Mouse (Mus musculus): ENCODE data around the gene Nptn. TPM values are rescaled to one million over a fixed set of nuclear protein-coding genes. Genes with fewer than 3 reads are reported as not detected.

The Nptn gene
- total RNA-seq, 1 experiment from 2014 or later, result 59.4 TPM

DNA sequence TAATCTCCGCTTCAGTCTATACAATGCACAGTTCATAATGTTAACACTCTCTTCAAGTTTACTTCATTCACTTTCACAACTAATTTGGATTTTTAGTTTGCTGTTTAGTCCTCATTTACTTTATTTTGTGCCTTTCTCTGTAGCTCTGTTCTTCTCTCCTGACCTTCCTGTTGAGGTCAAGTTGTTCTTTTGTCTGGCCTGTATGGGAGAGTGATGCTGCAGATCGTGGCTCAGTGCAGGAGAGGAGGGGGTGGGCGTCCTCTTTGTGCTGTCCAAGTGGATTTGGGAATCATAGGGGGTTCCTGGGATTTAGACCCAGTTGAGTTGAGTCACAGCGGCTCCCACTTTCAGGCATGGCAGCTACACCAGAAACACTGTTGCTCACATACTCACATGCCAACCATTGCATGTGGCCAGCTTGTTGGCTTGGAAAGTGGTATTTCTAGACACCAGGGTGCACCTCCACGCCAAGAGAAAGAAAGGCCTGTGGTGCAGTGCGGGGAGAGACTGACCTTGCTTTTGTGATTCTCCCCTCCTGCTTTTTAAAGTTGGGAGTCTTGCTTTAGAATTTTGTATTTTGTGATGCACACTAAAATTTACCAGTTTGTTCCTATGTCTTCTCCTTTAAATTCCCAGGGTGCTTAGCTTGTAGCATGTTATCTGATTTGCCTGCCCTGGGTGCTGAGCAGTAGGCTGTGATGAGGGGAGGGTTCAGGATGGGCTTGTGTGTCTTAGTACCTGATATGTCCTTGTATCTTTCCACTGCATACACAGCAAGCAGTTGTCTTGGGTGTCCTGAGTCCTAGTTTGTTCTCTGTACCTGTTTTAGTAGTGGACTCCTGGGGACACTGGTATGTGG lies 66.6 kb downstream of the Nptn start:
- no peak for ATAC-seq (replicated peaks; ENCODE audit: low read depth, poor library complexity, severe bottlenecking)

DNA sequence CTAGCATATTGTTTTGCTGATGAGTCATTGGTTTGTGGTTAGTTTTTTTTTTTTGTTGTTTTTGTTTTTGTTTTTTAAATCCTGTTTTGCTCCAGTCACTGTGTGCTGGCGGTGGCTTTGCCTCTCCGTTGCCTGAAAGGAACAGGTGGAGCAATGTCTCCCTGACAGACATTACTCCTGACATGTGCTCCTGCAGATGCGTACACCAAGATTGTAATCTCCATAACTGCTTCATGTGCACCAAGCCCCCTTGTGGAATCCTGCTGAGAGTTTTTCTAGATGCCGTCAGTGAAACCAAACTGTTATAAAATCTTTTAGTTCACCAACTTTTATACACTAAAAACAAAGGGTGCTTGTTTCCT lies 67.2 kb downstream of the Nptn start:
- no peak for ATAC-seq (replicated peaks; ENCODE audit: low read depth, poor library complexity, severe bottlenecking)

DNA sequence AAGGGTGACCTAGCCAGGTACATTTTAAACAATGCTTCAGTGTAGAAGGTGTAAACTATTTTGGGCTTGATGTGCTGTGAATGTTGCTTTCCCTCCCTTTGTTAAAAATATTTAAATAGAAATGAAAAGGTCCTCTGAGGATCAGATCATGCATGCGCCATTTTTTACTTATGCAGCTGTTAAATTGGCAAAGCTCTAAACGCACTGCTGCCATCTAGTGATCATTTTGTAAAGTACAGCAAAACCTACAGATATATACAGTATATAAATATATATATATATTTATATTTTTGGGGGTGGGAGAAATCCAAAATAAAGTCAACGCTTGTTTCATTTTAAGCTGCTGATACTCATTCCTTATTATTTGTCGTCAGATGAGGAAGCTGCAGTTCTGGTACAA lies 70.0 kb downstream of the Nptn start:
- peak; percentile 60; the same call in 1 of the 2 replicates for ATAC-seq (replicated peaks; ENCODE audit: low read depth, poor library complexity, severe bottlenecking)

- no peak for ATAC-seq (replicated peaks; ENCODE audit: low read depth, poor library complexity, severe bottlenecking)
These were observed 72.5 kb downstream of the Nptn start for GRCm38 (mm10) chr9:58654494-58654893.

GRCm38 (mm10) chr9:58656396-58656795 lies 74.4 kb downstream of the Nptn start:
- ATAC-seq (replicated peaks; ENCODE audit: low read depth, poor library complexity, severe bottlenecking), result no peak

GRCm38 (mm10) chr9:58656824-58657223 lies 74.8 kb downstream of the Nptn start:
- ATAC-seq (replicated peaks; ENCODE audit: low read depth, poor library complexity, severe bottlenecking), result no peak

DNA sequence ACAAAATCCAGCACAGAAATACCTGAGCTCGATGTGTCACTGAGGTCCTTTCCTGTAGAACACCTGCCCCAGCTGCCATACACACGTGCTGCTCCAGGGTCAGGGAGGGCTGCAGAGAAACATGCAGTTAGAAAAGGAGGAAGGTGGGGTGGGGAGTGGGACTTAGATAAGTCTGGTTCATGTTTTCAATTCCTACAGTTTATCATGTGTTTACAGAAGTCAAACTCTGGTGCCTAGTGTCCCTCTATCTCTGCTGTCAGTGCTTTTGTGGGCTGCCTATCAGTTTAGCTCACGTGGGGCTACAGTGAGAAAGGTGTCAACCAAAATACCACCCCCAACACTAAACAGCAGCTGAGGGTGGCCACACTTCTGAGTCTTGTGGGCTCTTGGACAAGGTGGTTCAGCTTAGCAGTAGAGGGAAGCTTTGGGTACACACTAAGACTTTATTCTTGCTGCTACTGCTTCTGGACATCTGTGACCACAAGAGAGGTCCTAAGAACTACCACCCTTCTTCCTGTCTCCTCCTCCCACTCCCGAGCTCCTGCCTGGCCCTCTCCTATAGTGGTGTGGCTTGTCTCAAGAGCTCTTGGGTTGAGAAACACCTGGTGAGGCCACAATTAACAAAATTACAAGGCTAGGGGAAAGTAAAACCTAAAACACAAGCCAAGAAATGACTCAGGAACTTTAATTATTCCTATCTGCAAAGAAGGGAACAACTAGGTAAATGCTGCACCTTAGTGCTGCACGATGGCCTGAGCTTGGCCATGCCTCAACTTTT lies 75.9 kb downstream of the Nptn start:
- ATAC-seq (replicated peaks; ENCODE audit: low read depth, poor library complexity, severe bottlenecking), result peak; percentile 86

GRCm38 (mm10) chr9:58658596-58659309 lies 76.7 kb downstream of the Nptn start:
- no peak for ATAC-seq (replicated peaks; ENCODE audit: low read depth, poor library complexity, severe bottlenecking)

- ATAC-seq (replicated peaks; ENCODE audit: low read depth, poor library complexity, severe bottlenecking), result no peak
These were observed 77.3 kb downstream of the Nptn start for GRCm38 (mm10) chr9:58659331-58659730.

DNA sequence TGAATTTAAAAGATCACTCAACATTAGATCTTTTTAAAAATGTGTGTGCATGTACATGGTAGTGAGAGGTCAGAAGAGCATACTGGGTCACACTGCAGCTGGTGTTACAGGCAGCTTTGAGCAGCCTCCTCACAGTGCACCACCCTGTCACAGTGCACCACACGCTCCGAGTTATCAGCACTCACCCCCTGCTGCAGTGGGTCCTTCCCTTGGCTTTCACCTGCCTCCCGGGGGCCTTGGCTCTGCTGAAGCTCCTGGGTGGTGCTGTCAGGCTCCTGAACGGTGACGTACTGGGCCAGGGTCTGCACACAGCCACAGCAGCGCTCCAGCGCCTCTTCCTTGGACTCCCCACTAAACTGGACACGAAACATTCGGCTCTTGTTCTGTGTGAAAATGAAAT lies 77.9 kb downstream of the Nptn start:
- ATAC-seq (replicated peaks; ENCODE audit: low read depth, poor library complexity, severe bottlenecking), result no peak

DNA sequence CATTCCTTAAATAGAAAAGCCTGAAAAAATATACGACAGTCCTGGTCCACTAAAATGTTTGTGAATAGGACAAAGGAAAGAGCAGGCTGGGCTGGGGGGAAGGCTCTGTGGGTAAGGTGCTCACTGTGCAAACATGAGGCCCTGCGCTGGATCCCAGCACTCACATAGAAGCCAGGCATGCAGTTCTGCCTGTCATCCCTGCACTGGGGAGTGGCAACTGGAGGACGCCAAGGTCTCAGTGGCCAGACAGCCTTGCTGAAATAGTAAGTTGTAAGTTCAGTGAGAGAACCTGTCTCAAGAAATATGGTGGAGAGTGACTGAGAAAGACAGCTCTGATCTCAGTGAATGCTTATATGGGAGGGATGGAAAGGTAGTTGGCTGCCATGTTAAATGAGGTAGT lies 78.6 kb downstream of the Nptn start:
- no peak for ATAC-seq (replicated peaks; ENCODE audit: low read depth, poor library complexity, severe bottlenecking)

GRCm38 (mm10) chr9:58662007-58662406 lies 80.0 kb downstream of the Nptn start:
- no peak for ATAC-seq (replicated peaks; ENCODE audit: low read depth, poor library complexity, severe bottlenecking)

DNA sequence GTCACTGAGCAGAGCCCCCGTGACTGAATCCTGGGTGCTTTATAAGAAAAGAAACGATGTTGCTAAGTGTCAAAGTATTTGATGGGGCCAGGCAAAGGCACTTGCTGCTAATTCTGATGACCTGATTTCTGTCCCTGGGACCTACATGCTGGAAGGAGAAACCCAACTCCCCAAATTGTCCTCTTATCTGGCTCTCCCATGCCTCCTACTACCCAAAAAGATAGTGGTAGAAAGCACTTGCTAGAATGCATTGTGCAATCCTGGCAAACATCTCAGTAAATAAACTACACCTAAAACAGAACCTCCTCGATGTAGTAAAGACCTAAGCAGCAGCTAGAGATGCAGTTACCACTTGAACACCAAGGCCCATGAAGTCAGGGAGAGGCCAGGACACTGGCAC lies 80.8 kb downstream of the Nptn start:
- 0 out of 2 replicates have a peak, but pooled peaks have one; percentile 27 for ATAC-seq (replicated peaks; ENCODE audit: low read depth, poor library complexity, severe bottlenecking)

GRCm38 (mm10) chr9:58665492-58665891 lies 83.5 kb downstream of the Nptn start:
- ATAC-seq (replicated peaks; ENCODE audit: low read depth, poor library complexity, severe bottlenecking), result no peak

GRCm38 (mm10) chr9:58666191-58666590 lies 84.2 kb downstream of the Nptn start:
- ATAC-seq (replicated peaks; ENCODE audit: low read depth, poor library complexity, severe bottlenecking), result no peak

DNA sequence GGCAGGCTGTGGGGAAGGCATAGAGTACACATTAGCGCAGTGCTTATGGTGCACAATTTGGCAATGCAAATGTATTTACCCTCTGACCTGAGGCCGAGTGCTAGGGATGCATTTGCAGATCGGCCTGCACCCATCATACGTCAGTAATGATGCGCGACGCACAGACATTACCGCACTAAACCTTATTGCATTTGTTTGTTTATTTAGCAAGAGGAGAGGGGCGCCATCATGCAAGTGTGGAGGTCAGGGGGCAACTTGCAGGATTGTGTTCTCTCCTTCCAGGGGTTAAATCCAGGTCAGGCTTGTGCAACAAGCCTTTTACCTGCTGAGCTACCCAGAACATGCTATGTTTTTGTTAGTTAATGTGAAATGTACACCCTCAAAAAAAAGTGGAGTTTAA lies 85.2 kb downstream of the Nptn start:
- ATAC-seq (replicated peaks; ENCODE audit: low read depth, poor library complexity, severe bottlenecking), result no peak

- ATAC-seq (replicated peaks; ENCODE audit: low read depth, poor library complexity, severe bottlenecking), result no peak
These were observed 86.1 kb downstream of the Nptn start for GRCm38 (mm10) chr9:58668171-58668570.

DNA sequence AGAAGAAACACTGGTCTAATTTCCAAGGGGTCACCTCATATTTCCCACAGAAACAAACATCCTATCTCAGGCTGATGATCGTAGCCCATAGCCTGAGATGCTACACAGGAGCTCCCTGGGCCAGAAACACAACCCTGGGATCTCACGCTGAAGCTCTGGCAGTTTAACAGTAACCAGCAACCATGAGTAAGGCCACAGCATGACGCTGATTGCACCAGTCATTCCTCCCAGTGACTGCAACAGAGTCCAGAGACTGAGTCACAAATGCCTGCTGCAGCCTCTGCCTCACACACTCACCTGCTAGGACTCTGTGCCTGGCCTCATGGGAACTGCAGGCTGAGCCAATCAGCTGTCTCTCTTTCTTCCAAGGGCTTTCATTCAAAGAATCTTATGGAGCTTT lies 87.0 kb downstream of the Nptn start:
- ATAC-seq (replicated peaks; ENCODE audit: low read depth, poor library complexity, severe bottlenecking), result no peak

GRCm38 (mm10) chr9:58669819-58670218 lies 87.8 kb downstream of the Nptn start:
- ATAC-seq (replicated peaks; ENCODE audit: low read depth, poor library complexity, severe bottlenecking), result no peak

DNA sequence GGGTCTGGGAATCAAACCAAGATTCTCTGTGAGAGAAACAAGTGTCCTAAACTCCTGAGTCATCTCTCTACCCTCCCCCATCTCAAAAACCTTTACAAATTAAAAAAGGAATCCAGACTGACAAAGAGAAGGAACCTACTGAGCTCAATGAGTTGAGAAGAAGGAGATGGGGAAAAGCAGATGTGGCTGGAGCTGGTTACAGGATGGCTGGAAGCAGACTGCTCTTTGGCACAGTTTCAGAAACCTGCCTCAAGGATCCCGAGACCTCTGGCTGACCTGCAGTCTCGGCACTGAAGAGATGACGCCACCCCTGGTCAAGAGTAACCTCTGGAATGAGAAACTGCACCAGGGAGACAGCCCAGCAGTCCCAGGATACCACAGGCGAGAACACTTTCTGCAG lies 90.4 kb downstream of the Nptn start:
- no peak for ATAC-seq (replicated peaks; ENCODE audit: low read depth, poor library complexity, severe bottlenecking)

DNA sequence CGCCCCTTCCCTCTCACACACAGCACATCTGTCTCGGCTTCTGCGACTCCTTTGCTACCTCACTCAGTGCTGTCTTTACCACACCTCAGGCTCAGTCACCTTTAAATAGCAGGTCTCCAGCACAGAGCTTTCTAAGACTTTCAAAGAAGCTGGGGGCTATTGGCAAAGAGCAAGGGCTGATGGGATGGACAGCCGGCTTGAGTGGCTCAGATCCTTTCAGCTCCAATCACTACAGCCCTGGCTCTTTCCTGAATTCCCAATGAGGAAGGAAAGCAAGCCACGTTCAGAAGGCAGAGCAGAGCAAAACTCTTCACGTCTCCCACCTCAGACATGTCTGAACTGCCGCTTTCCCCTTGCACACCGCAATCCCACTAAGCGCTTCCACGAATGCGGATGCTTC lies 92.7 kb downstream of the Nptn start:
- ATAC-seq (replicated peaks; ENCODE audit: low read depth, poor library complexity, severe bottlenecking), result no peak

All from common myeloid progenitor, adult 5-6 weeks (primary cell).